Mouse (Mus musculus): ENCODE data around the gene Zfyve27. TPM values are rescaled to one million over a fixed set of nuclear protein-coding genes. Genes with fewer than 3 reads are reported as not detected.
A peak's percentile ranks its signal among the peaks of the same experiment; 100 is the strongest.

Zfyve27 gene
- polyA plus RNA-seq, 1 experiment from 2014 or later: 27.7 TPM

- Histone ChIP-seq H3K27me3 (replicated peaks) (no peaks in the 10 kb centered on the region), H3K4me3 (no peak overlapping the region), H3K36me3 (no peaks in the 10 kb centered on the region), H3K9ac (no peak overlapping the region), H3K4me2 (no peak overlapping the region), H3K9me3 (replicated peaks) (no peaks in the 10 kb centered on the region), H3K27ac (ENCODE audit: poor library complexity, severe bottlenecking) (no peak overlapping the region), H3K4me1 (replicated peaks) (peaks cover 11% of the 10 kb centered on the region)
- 69% methylated on average over 2 of the region's 2 CpGs for WGBS
- no peak for ATAC-seq (ENCODE audit: insufficient number of reproducible peaks, low FRiP score)
Measured at GRCm38 (mm10) chr19:42142757-42143156, 21.0 kb upstream of the Zfyve27 start.

DNA sequence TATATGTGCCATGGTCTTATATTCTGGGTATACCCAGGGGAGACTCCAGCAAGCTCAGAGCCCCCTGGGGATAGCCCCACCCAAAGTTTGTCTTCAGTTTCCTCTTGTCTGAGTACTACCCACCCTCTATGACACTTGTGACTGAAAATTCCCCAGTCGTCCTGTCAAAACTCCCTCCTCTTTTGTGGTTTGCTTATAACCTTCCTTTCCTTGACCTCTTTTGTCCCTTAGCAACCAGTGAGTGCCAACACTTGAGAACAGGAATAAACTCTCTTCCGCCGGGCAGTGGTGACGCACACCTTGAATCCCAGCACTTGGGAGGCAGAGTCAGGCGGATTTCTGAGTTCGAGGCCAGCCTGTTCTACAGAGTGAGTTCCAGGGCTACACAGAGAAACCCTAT lies 19.7 kb upstream of the Zfyve27 start:
- Histone ChIP-seq H3K27ac (ENCODE audit: poor library complexity, severe bottlenecking) (no peak overlapping the region), H3K9me3 (replicated peaks) (no peaks in the 10 kb centered on the region), H3K27me3 (replicated peaks) (no peaks in the 10 kb centered on the region), H3K4me2 (no peak overlapping the region), H3K4me1 (replicated peaks) (peaks cover 20% of the 10 kb centered on the region), H3K4me3 (no peak overlapping the region), H3K9ac (no peak overlapping the region), H3K36me3 (no peaks in the 10 kb centered on the region)
- WGBS: 37% methylated on average over 6 of the region's 6 CpGs
- ATAC-seq (ENCODE audit: insufficient number of reproducible peaks, low FRiP score): no peak

DNA sequence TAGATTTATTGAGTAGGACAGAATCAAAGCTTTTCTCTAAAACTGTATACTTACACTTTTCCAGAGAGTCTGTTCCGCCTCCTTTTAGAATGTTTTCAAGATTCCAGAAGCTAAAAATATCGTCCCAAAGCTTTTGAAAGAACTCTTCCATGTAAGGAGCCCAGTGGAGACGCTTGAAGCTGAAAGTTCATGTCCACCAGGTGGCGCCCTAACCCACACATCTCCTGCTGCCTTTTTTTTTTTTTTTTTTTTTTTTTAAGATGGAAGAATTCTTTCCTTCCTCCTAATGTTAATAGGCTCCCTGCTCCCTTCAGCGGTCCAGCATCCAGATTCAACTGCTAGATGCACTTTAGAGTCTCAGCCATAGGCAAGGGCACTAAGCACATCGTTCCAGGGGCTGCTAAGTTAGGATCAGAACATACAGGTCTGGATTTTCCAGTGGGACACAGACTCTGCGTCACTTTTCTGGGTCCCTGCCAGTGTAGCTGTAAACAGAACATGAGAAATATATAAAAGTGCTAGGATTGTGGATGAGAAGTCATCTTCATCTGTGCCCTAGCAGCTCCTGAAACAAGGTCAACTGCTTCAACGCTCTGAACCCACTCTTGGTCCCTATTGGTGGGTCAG lies 19.1 kb upstream of the Zfyve27 start:
- Histone ChIP-seq H3K27me3 (replicated peaks) (no peaks in the 10 kb centered on the region), H3K4me3 (no peak overlapping the region), H3K27ac (ENCODE audit: poor library complexity, severe bottlenecking) (no peak overlapping the region), H3K9me3 (replicated peaks) (no peaks in the 10 kb centered on the region), H3K9ac (no peak overlapping the region), H3K36me3 (no peaks in the 10 kb centered on the region), H3K4me1 (replicated peaks) (peaks cover 26% of the 10 kb centered on the region), H3K4me2 (no peak overlapping the region)
- WGBS: 26% methylated on average over 8 of the region's 8 CpGs
- no peak for ATAC-seq (ENCODE audit: insufficient number of reproducible peaks, low FRiP score)

- no peak overlapping the region for H3K9ac ChIP-seq
- H3K4me2 ChIP-seq: no peak overlapping the region
- 51% methylated on average over 4 of the region's 4 CpGs for WGBS
- H3K9me3 ChIP-seq (replicated peaks): no peaks in the 10 kb centered on the region
- H3K27ac ChIP-seq (ENCODE audit: poor library complexity, severe bottlenecking): no peak overlapping the region
- H3K36me3 ChIP-seq: no peaks in the 10 kb centered on the region
- ATAC-seq (ENCODE audit: insufficient number of reproducible peaks, low FRiP score): no peak
- H3K27me3 ChIP-seq (replicated peaks): no peaks in the 10 kb centered on the region
- no peak overlapping the region for H3K4me3 ChIP-seq
- peaks cover 31% of the 10 kb centered on the region for H3K4me1 ChIP-seq (replicated peaks)
Measured at GRCm38 (mm10) chr19:42145210-42145609, 18.5 kb upstream of the Zfyve27 start.

- ATAC-seq (ENCODE audit: insufficient number of reproducible peaks, low FRiP score): no peak
Measured at GRCm38 (mm10) chr19:42145731-42146130, 18.0 kb upstream of the Zfyve27 start.

GRCm38 (mm10) chr19:42146276-42147010 lies 17.3 kb upstream of the Zfyve27 start:
- Histone ChIP-seq H3K4me2 (peak overlapping the region; percentile 91), H3K27me3 (replicated peaks) (no peaks in the 10 kb centered on the region), H3K36me3 (peaks cover 9% of the 10 kb centered on the region), H3K9ac (peak overlapping the region; percentile 91; the same call in 1 of the 2 replicates), H3K27ac (ENCODE audit: poor library complexity, severe bottlenecking) (peak overlapping the region; percentile 90), H3K4me1 (replicated peaks) (peaks cover 43% of the 10 kb centered on the region), H3K9me3 (replicated peaks) (no peaks in the 10 kb centered on the region), H3K4me3 (no peak overlapping the region)
- 90% methylated on average over 9 of the region's 9 CpGs for WGBS
- no peak for ATAC-seq (ENCODE audit: insufficient number of reproducible peaks, low FRiP score)

More at GRCm38 (mm10) chr19:42145731-42146130, 18.0 kb upstream of the Zfyve27 start:
- Histone ChIP-seq H3K4me1 (replicated peaks) (peaks cover 36% of the 10 kb centered on the region), H3K4me2 (no peak overlapping the region), H3K9ac (no peak overlapping the region), H3K27ac (ENCODE audit: poor library complexity, severe bottlenecking) (no peak overlapping the region), H3K4me3 (no peak overlapping the region), H3K9me3 (replicated peaks) (no peaks in the 10 kb centered on the region), H3K27me3 (replicated peaks) (no peaks in the 10 kb centered on the region), H3K36me3 (peaks cover 2% of the 10 kb centered on the region)
- WGBS: 88% methylated on average over 2 of the region's 2 CpGs

DNA sequence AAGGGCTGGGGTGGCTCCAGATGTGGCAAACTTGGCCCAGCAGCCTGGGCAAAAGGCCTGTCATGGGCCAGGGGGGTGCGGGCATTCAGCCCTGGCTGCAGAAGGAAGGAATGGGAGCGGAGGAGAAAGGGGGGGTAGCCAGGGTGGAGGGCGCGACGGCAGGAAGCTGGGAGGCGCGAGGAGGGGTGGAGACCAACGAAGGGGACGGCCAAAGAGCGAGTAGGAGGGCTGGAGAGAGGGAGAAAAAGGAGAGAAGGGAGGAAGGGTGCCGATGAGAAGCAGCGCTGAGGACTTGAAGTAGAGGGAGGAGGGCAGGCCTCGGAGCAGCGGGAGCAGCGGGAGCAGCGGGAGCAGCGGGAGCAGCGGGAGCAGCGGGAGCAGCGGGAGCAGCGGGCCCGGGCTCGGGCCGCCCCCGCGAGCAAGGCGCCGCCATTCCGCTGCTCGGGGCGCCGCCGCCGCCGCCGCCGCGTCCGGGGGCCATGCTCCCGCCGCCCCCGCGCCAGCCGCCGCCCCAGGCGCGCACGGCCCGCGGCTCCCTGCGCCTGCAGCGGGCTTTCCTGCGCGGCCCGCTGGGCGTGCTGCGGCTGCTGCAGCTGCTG lies 16.5 kb upstream of the Zfyve27 start, which contains the start of gene Marveld1:
TSS of gene Marveld1 (plus strand) at position 231 of the 599 bp plus-strand sequence.
- peaks cover 10% of the 10 kb centered on the region for H3K36me3 ChIP-seq
- peak; percentile 79 for ATAC-seq (ENCODE audit: insufficient number of reproducible peaks, low FRiP score)
- peak within 1 kb of the TSS; percentile 90 for H3K27ac ChIP-seq (ENCODE audit: poor library complexity, severe bottlenecking)
- H3K4me1 ChIP-seq (replicated peaks): peaks cover 48% of the 10 kb centered on the region
- under 1% methylated on average over 54 of the region's 57 CpGs for WGBS
- no peaks in the 10 kb centered on the region for H3K27me3 ChIP-seq (replicated peaks)
- H3K4me2 ChIP-seq: peak within 1 kb of the TSS; percentile 91
- H3K9ac ChIP-seq: peak within 1 kb of the TSS; percentile 91
- peak within 1 kb of the TSS; percentile 77 for H3K4me3 ChIP-seq
- no peaks in the 10 kb centered on the region for H3K9me3 ChIP-seq (replicated peaks)

DNA sequence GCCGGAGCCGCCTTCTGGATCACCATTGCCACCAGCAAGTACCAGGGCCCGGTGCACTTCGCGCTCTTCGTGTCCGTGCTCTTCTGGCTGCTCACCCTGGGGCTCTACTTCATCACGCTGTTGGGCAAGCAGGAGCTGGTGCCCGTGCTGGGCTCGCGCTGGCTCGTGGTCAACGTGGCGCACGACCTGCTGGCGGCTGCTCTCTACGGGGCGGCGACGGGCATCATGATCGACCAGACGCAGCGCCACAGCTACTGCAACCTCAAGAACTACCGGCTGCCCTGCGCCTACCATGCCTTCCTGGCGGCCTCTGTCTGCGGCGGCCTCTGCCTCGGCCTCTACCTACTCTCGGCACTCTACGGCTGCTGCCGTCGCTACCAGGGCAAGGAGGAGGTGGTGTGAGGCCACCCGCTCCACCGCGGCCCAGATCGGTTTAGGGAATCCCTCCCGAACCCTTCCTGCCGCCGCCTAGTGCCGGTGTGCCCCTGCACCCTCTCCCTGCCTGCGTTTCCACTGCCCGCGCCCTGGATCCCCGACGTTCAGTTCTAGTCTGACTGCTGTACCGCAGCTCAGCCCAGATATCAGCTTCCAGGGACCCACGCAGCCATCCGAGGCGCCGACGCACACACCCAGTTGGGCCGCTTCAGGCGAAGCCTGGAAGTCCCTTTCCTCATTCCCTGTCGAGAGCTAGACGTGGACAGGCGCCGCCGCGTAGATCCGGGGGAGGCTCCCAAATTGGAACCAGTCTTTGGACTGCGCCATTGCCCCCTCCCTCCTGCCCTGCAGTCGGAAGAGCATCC lies 15.8 kb upstream of the Zfyve27 start:
- no peaks in the 10 kb centered on the region for H3K27me3 ChIP-seq (replicated peaks)
- H3K36me3 ChIP-seq: peaks cover 12% of the 10 kb centered on the region
- ATAC-seq (ENCODE audit: insufficient number of reproducible peaks, low FRiP score): peak; percentile 58
- WGBS: under 1% methylated on average over 63 of the region's 63 CpGs
- H3K9ac ChIP-seq: peak overlapping the region; percentile 91
- no peaks in the 10 kb centered on the region for H3K9me3 ChIP-seq (replicated peaks)
- peak overlapping the region; percentile 91 for H3K4me2 ChIP-seq
- peak overlapping the region; percentile 77 for H3K4me3 ChIP-seq
- H3K4me1 ChIP-seq (replicated peaks): peaks cover 48% of the 10 kb centered on the region
- peak overlapping the region; percentile 90 for H3K27ac ChIP-seq (ENCODE audit: poor library complexity, severe bottlenecking)

DNA sequence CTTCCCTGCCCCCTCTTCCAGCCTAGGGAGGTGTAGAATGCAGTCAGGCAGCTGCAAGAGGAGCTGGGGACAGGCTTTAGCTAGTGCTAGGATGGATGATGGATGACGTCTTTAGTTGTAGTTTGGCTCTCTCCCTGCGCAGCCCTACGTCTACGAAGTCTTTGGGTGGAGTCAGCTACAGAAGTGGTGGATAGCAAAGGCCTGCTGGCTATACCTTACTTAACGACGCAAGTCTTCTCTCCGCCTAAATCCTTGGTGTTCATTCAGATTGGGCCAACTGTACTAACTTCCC lies 15.2 kb upstream of the Zfyve27 start:
- Histone ChIP-seq H3K9ac (peak overlapping the region; percentile 91), H3K4me2 (peak overlapping the region; percentile 91), H3K4me3 (peak overlapping the region; percentile 77), H3K27ac (ENCODE audit: poor library complexity, severe bottlenecking) (peak overlapping the region; percentile 90), H3K27me3 (replicated peaks) (no peaks in the 10 kb centered on the region), H3K9me3 (replicated peaks) (no peaks in the 10 kb centered on the region), H3K36me3 (peaks cover 12% of the 10 kb centered on the region), H3K4me1 (replicated peaks) (peaks cover 48% of the 10 kb centered on the region)
- no peak; the same call in 1 of the 2 replicates for ATAC-seq (ENCODE audit: insufficient number of reproducible peaks, low FRiP score)
- 8% methylated on average over 7 of the region's 7 CpGs for WGBS

- WGBS: 5% methylated on average over 6 of the region's 6 CpGs
Measured at GRCm38 (mm10) chr19:42151990-42152389, 11.8 kb upstream of the Zfyve27 start.

More at GRCm38 (mm10) chr19:42151990-42152389, 11.8 kb upstream of the Zfyve27 start:
- Histone ChIP-seq H3K36me3 (peaks cover 12% of the 10 kb centered on the region), H3K4me2 (no peak overlapping the region), H3K4me3 (no peak overlapping the region), H3K27ac (ENCODE audit: poor library complexity, severe bottlenecking) (peak overlapping the region; percentile 1; the same call in 1 of the 2 replicates), H3K4me1 (replicated peaks) (peaks cover 39% of the 10 kb centered on the region), H3K9me3 (replicated peaks) (no peaks in the 10 kb centered on the region), H3K27me3 (replicated peaks) (no peaks in the 10 kb centered on the region), H3K9ac (no peak overlapping the region)
- ATAC-seq (ENCODE audit: insufficient number of reproducible peaks, low FRiP score): no peak
